Mouse (Mus musculus): ENCODE results near the gene Sema4f. TPM values are rescaled to one million over a fixed set of nuclear protein-coding genes. Genes with fewer than 3 reads are reported as not detected.

Sema4f gene
- polyA plus RNA-seq, 1 experiment from 2014 or later, result 3.4 TPM

DNA sequence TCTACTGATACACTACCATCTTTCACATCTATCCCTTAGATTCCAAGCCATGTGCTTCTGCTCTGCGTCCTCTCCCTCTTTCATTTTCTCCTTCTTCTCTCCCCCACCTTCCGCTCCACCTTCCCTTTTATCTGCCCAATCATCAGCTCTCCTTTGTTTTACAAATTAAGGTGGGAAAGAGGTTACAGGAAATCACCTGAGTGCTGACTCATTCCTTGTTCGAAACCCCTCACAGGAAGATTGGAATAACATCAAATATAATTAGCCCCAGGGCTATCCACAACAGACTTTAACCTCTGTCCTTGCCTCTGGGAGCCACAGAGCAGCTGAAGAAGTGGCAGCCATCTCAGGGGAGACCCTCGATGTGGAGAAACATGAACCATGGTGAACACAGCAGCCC, 53.7 kb downstream of the Sema4f start:
- WGBS, result 83% methylated on average over 4 of the region's 4 CpGs
- no peak overlapping the region for H3K27ac ChIP-seq (ENCODE audit: low read depth, low read length)
- H3K4me2 ChIP-seq (ENCODE audit: low read depth), result no peak overlapping the region
- H3K4me1 ChIP-seq (ENCODE audit: control insufficient read depth, insufficient read depth, low read length), result no peaks in the 10 kb centered on the region
- H3K27me3 ChIP-seq (ENCODE audit: control insufficient read depth, insufficient read depth, low read length), result no peaks in the 10 kb centered on the region
- ATAC-seq (ENCODE audit: insufficient read depth, low FRiP score, low TSS enrichment), result no peak
- DNase-seq (ENCODE audit: low spot score), result no peak
- no peaks in the 10 kb centered on the region for H3K36me3 ChIP-seq (ENCODE audit: control insufficient read depth, insufficient read depth, low read length)
- no peak overlapping the region for H3K9ac ChIP-seq (ENCODE audit: low read length)
- no peak overlapping the region for H3K4me3 ChIP-seq (ENCODE audit: low read depth, low read length)
- no peaks in the 10 kb centered on the region for H3K9me3 ChIP-seq (ENCODE audit: control insufficient read depth, low read length)

- no peak overlapping the region for H3K4me3 ChIP-seq (ENCODE audit: low read depth, low read length)
- H3K27ac ChIP-seq (ENCODE audit: low read depth, low read length), result no peak overlapping the region
- no peak overlapping the region for H3K4me2 ChIP-seq (ENCODE audit: low read depth)
- WGBS, result 85% methylated on average over 2 of the region's 2 CpGs
- H3K9me3 ChIP-seq (ENCODE audit: control insufficient read depth, low read length), result no peaks in the 10 kb centered on the region
- H3K27me3 ChIP-seq (ENCODE audit: control insufficient read depth, insufficient read depth, low read length), result no peaks in the 10 kb centered on the region
- no peaks in the 10 kb centered on the region for H3K36me3 ChIP-seq (ENCODE audit: control insufficient read depth, insufficient read depth, low read length)
- ATAC-seq (ENCODE audit: insufficient read depth, low FRiP score, low TSS enrichment) (no peak), DNase-seq (ENCODE audit: low spot score) (no peak)
- H3K4me1 ChIP-seq (ENCODE audit: control insufficient read depth, insufficient read depth, low read length), result no peaks in the 10 kb centered on the region
- H3K9ac ChIP-seq (ENCODE audit: low read length), result no peak overlapping the region
These were observed 54.1 kb downstream of the Sema4f start for GRCm38 (mm10) chr6:82885441-82885840.

- no peaks in the 10 kb centered on the region for H3K4me1 ChIP-seq (ENCODE audit: control insufficient read depth, insufficient read depth, low read length)
- no peak overlapping the region for H3K4me2 ChIP-seq (ENCODE audit: low read depth)
- no peak overlapping the region for H3K27ac ChIP-seq (ENCODE audit: low read depth, low read length)
- no peak overlapping the region for H3K9ac ChIP-seq (ENCODE audit: low read length)
- no peaks in the 10 kb centered on the region for H3K9me3 ChIP-seq (ENCODE audit: control insufficient read depth, low read length)
- no peak overlapping the region for H3K4me3 ChIP-seq (ENCODE audit: low read depth, low read length)
- H3K36me3 ChIP-seq (ENCODE audit: control insufficient read depth, insufficient read depth, low read length), result no peaks in the 10 kb centered on the region
- no peaks in the 10 kb centered on the region for H3K27me3 ChIP-seq (ENCODE audit: control insufficient read depth, insufficient read depth, low read length)
- 62% methylated on average over 3 of the region's 3 CpGs for WGBS
- DNase-seq (ENCODE audit: low spot score), result no peak
- ATAC-seq (ENCODE audit: insufficient read depth, low FRiP score, low TSS enrichment), result no peak
These were observed 55.0 kb downstream of the Sema4f start for GRCm38 (mm10) chr6:82884570-82884969.

GRCm38 (mm10) chr6:82881485-82882096, 58.0 kb downstream of the Sema4f start:
- Histone ChIP-seq H3K9ac (ENCODE audit: low read length) (no peak overlapping the region), H3K4me2 (ENCODE audit: low read depth) (no peak overlapping the region), H3K27me3 (ENCODE audit: control insufficient read depth, insufficient read depth, low read length) (no peaks in the 10 kb centered on the region), H3K27ac (ENCODE audit: low read depth, low read length) (no peak overlapping the region), H3K9me3 (ENCODE audit: control insufficient read depth, low read length) (no peaks in the 10 kb centered on the region), H3K4me1 (ENCODE audit: control insufficient read depth, insufficient read depth, low read length) (no peaks in the 10 kb centered on the region), H3K36me3 (ENCODE audit: control insufficient read depth, insufficient read depth, low read length) (no peaks in the 10 kb centered on the region), H3K4me3 (ENCODE audit: low read depth, low read length) (no peak overlapping the region)
- ATAC-seq (ENCODE audit: insufficient read depth, low FRiP score, low TSS enrichment) (0 out of 2 replicates have a peak, but pooled peaks have one; percentile 38), DNase-seq (ENCODE audit: low spot score) (peak; percentile 68)
- 44% methylated on average over 21 of the region's 21 CpGs for WGBS

DNA sequence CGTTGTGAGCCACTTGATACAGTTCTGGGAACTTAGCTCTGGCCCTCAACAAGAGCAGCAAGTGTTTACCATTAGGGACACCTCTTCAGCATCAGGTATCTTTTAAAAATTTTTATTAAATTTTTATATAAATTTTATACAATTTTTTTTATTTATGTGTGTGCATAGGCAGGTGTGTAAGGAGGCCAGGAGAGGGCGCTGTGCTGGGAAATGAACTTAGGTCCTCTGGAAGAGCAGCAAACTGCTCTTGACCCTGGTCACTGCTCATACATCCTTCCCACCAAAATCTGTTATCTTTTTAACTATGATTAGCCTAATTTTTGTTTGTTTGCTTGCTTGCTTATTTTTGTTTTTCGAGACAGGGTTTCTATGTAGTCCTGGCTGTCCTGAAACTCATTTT, 58.8 kb downstream of the Sema4f start:
- no peak for DNase-seq (ENCODE audit: low spot score)
- Histone ChIP-seq H3K4me2 (ENCODE audit: low read depth) (no peak overlapping the region), H3K27ac (ENCODE audit: low read depth, low read length) (no peak overlapping the region), H3K9ac (ENCODE audit: low read length) (no peak overlapping the region), H3K27me3 (ENCODE audit: control insufficient read depth, insufficient read depth, low read length) (no peaks in the 10 kb centered on the region), H3K4me1 (ENCODE audit: control insufficient read depth, insufficient read depth, low read length) (no peaks in the 10 kb centered on the region), H3K4me3 (ENCODE audit: low read depth, low read length) (no peak overlapping the region), H3K9me3 (ENCODE audit: control insufficient read depth, low read length) (no peaks in the 10 kb centered on the region), H3K36me3 (ENCODE audit: control insufficient read depth, insufficient read depth, low read length) (no peaks in the 10 kb centered on the region)
- WGBS, result 75% methylated on average over 3 of the region's 3 CpGs
- no peak for ATAC-seq (ENCODE audit: insufficient read depth, low FRiP score, low TSS enrichment)

DNA sequence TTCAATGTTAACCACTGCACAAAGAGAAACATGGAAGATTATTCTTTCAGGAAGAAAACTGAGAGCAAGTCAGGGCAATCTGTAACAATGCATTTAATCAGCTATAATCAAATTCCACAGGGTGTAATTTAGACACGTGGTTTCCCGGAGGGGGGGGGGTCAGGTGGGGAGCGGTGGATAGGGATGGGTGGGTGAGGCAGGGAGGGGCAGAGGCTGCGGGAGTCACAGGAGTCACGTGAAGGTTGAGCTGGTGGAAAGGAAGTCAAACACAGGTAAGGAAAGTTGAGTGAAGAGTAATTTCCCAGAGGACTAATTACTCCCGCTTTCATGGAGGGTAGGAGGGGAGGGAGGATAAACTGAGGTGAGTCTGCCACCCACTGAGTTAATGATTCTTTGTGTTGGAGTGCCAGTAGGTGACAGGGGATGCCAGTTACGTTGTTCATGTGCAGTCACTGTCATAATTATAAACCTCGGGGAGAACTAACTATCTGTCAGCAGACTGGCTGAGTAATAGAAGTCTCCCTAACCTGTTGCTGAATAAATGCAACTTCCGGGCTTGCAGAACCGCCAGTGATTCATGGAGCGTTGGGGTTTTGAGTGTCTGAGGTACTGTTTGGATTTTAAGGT, 60.0 kb downstream of the Sema4f start:
- H3K9ac ChIP-seq (ENCODE audit: low read length), result no peak overlapping the region
- no peaks in the 10 kb centered on the region for H3K9me3 ChIP-seq (ENCODE audit: control insufficient read depth, low read length)
- H3K4me3 ChIP-seq (ENCODE audit: low read depth, low read length), result no peak overlapping the region
- DNase-seq (ENCODE audit: low spot score) (no peak), ATAC-seq (ENCODE audit: insufficient read depth, low FRiP score, low TSS enrichment) (no peak)
- H3K4me1 ChIP-seq (ENCODE audit: control insufficient read depth, insufficient read depth, low read length), result no peaks in the 10 kb centered on the region
- no peak overlapping the region for H3K4me2 ChIP-seq (ENCODE audit: low read depth)
- no peak overlapping the region for H3K27ac ChIP-seq (ENCODE audit: low read depth, low read length)
- no peaks in the 10 kb centered on the region for H3K27me3 ChIP-seq (ENCODE audit: control insufficient read depth, insufficient read depth, low read length)
- H3K36me3 ChIP-seq (ENCODE audit: control insufficient read depth, insufficient read depth, low read length), result no peaks in the 10 kb centered on the region
- 75% methylated on average over 11 of the region's 11 CpGs for WGBS

- H3K9me3 ChIP-seq (ENCODE audit: control insufficient read depth, low read length), result no peaks in the 10 kb centered on the region
- no peaks in the 10 kb centered on the region for H3K4me1 ChIP-seq (ENCODE audit: control insufficient read depth, insufficient read depth, low read length)
- no peaks in the 10 kb centered on the region for H3K36me3 ChIP-seq (ENCODE audit: control insufficient read depth, insufficient read depth, low read length)
- DNase-seq (ENCODE audit: low spot score) (no peak), ATAC-seq (ENCODE audit: insufficient read depth, low FRiP score, low TSS enrichment) (no peak)
- H3K9ac ChIP-seq (ENCODE audit: low read length), result no peak overlapping the region
- H3K4me3 ChIP-seq (ENCODE audit: low read depth, low read length), result no peak overlapping the region
- WGBS, result 66% methylated on average over 6 of the region's 6 CpGs
- no peak overlapping the region for H3K4me2 ChIP-seq (ENCODE audit: low read depth)
- H3K27me3 ChIP-seq (ENCODE audit: control insufficient read depth, insufficient read depth, low read length), result no peaks in the 10 kb centered on the region
- H3K27ac ChIP-seq (ENCODE audit: low read depth, low read length), result no peak overlapping the region
These were observed 64.0 kb downstream of the Sema4f start for GRCm38 (mm10) chr6:82875509-82875935.

DNA sequence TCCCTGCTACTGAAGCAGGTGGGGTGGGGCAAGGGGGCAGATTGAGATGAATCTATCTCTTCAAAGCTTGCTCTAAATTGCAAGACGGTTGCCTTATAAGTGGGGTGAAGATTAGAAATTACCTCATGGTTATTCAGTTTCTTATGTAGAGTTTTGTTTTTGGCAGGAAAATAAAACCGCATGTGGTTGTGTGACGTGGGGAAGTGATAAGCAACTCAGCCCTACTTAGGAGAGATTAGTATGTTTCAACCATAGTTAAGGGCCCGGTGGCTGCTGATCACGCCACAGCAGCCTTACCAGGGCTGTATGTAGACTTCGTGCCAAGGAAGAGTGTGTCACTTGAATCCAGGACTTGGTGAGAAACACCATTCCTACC, 67.2 kb downstream of the Sema4f start:
- Histone ChIP-seq H3K9me3 (ENCODE audit: control insufficient read depth, low read length) (no peaks in the 10 kb centered on the region), H3K36me3 (ENCODE audit: control insufficient read depth, insufficient read depth, low read length) (no peaks in the 10 kb centered on the region), H3K4me2 (ENCODE audit: low read depth) (no peak overlapping the region), H3K9ac (ENCODE audit: low read length) (no peak overlapping the region), H3K4me1 (ENCODE audit: control insufficient read depth, insufficient read depth, low read length) (no peaks in the 10 kb centered on the region), H3K27ac (ENCODE audit: low read depth, low read length) (no peak overlapping the region), H3K27me3 (ENCODE audit: control insufficient read depth, insufficient read depth, low read length) (no peaks in the 10 kb centered on the region), H3K4me3 (ENCODE audit: low read depth, low read length) (no peak overlapping the region)
- 92% methylated on average over 6 of the region's 6 CpGs for WGBS
- DNase-seq (ENCODE audit: low spot score), result no peak
- ATAC-seq (ENCODE audit: insufficient read depth, low FRiP score, low TSS enrichment), result no peak

GRCm38 (mm10) chr6:82871632-82872331, 67.8 kb downstream of the Sema4f start:
- Histone ChIP-seq H3K4me2 (ENCODE audit: low read depth) (no peak overlapping the region), H3K9me3 (ENCODE audit: control insufficient read depth, low read length) (no peaks in the 10 kb centered on the region), H3K36me3 (ENCODE audit: control insufficient read depth, insufficient read depth, low read length) (no peaks in the 10 kb centered on the region), H3K4me3 (ENCODE audit: low read depth, low read length) (no peak overlapping the region), H3K9ac (ENCODE audit: low read length) (no peak overlapping the region), H3K27me3 (ENCODE audit: control insufficient read depth, insufficient read depth, low read length) (no peaks in the 10 kb centered on the region), H3K4me1 (ENCODE audit: control insufficient read depth, insufficient read depth, low read length) (no peaks in the 10 kb centered on the region), H3K27ac (ENCODE audit: low read depth, low read length) (no peak overlapping the region)
- 43% methylated on average over 5 of the region's 5 CpGs for WGBS
- ATAC-seq (ENCODE audit: insufficient read depth, low FRiP score, low TSS enrichment) (no peak), DNase-seq (ENCODE audit: low spot score) (no peak)
